Mouse (Mus musculus): Measurements from ENCODE around the gene Scaf1. TPM values are rescaled to one million over a fixed set of nuclear protein-coding genes. Genes with fewer than 3 reads are reported as not detected.

The Scaf1 gene
- polyA plus RNA-seq, 1 experiment from 2014 or later: 40.5 TPM

GRCm38 (mm10) chr7:44953561-44953960, 62.6 kb downstream of the Scaf1 start:
- H3K4me1 ChIP-seq: peaks cover 24% of the 10 kb centered on the region
- H3K27me3 ChIP-seq (ENCODE audit: insufficient read depth, poor library complexity, severe bottlenecking): peaks cover 42% of the 10 kb centered on the region
- H3K27ac ChIP-seq: no peak overlapping the region
- no peak for DNase-seq (ENCODE audit: low spot score)
- no peak overlapping the region for H3K4me3 ChIP-seq
- no peaks in the 10 kb centered on the region for H3K9me3 ChIP-seq
- no peaks in the 10 kb centered on the region for H3K36me3 ChIP-seq
- 51% methylated on average over 14 of the region's 14 CpGs for WGBS

Small RNAs within 50 kb of the gene (microRNA-seq; reads per million reads assigned to microRNA genes)
- gene Mir7054: 1.0 reads per million

Other genes starting within 250 kb of the Scaf1 start
- gene Nup62, start 200.3 kb downstream of the Scaf1 start, polyA plus RNA-seq (2016; fragmentation: Nextera tagmentation; extraction: Ambion mirVana): 128 and 132 TPM in 2 replicates
- gene Il4i1, start 200.0 kb downstream of the Scaf1 start, polyA plus RNA-seq (2016; fragmentation: Nextera tagmentation; extraction: Ambion mirVana): 0.41 and 1.3 TPM in 2 replicates
- gene Atf5, start 199.7 kb downstream of the Scaf1 start, polyA plus RNA-seq (2016; fragmentation: Nextera tagmentation; extraction: Ambion mirVana): 1.7 and 3.3 TPM in 2 replicates
- gene Akt1s1, start 167.4 kb downstream of the Scaf1 start, polyA plus RNA-seq (2016; fragmentation: Nextera tagmentation; extraction: Ambion mirVana): 102 and 103 TPM in 2 replicates
- 56.9 and 67.3 TPM in 2 replicates for gene Tbc1d17, start 167.3 kb downstream of the Scaf1 start, polyA plus RNA-seq (2016; fragmentation: Nextera tagmentation; extraction: Ambion mirVana)
- 28.5 and 29.7 TPM in 2 replicates for gene Pnkp, start 159.2 kb downstream of the Scaf1 start, polyA plus RNA-seq (2016; fragmentation: Nextera tagmentation; extraction: Ambion mirVana)
- 258 and 316 TPM in 2 replicates for gene Ptov1, start 146.6 kb downstream of the Scaf1 start, polyA plus RNA-seq (2016; fragmentation: Nextera tagmentation; extraction: Ambion mirVana)
- 90.5 and 95.6 TPM in 2 replicates for gene Med25, start 123.7 kb downstream of the Scaf1 start, polyA plus RNA-seq (2016; fragmentation: Nextera tagmentation; extraction: Ambion mirVana)
- 14.2 and 14.9 TPM in 2 replicates for gene Fuz, start 120.3 kb downstream of the Scaf1 start, polyA plus RNA-seq (2016; fragmentation: Nextera tagmentation; extraction: Ambion mirVana)
- 73.9 and 82.1 TPM in 2 replicates for gene Ap2a1, start 86.9 kb downstream of the Scaf1 start, polyA plus RNA-seq (2016; fragmentation: Nextera tagmentation; extraction: Ambion mirVana)
- 0.25 TPM in 1 of 2 replicates, not detected in the other for gene Tsks, start 73.2 kb downstream of the Scaf1 start, polyA plus RNA-seq (2016; fragmentation: Nextera tagmentation; extraction: Ambion mirVana)
- 11.7 and 19.1 TPM in 2 replicates for gene Cpt1c, start 41.5 kb downstream of the Scaf1 start, polyA plus RNA-seq (2016; fragmentation: Nextera tagmentation; extraction: Ambion mirVana)
- gene Prmt1, start 29.8 kb downstream of the Scaf1 start, polyA plus RNA-seq (2016; fragmentation: Nextera tagmentation; extraction: Ambion mirVana): 563 and 740 TPM in 2 replicates
- gene Irf3, start 18.7 kb downstream of the Scaf1 start, polyA plus RNA-seq (2016; fragmentation: Nextera tagmentation; extraction: Ambion mirVana): 61.8 and 71.1 TPM in 2 replicates
- 44.9 and 57.9 TPM in 2 replicates for gene Bcl2l12, start 17.7 kb downstream of the Scaf1 start, polyA plus RNA-seq (2016; fragmentation: Nextera tagmentation; extraction: Ambion mirVana)
- 50.5 and 57.5 TPM in 2 replicates for gene Rras, start 1.6 kb upstream of the Scaf1 start, polyA plus RNA-seq (2016; fragmentation: Nextera tagmentation; extraction: Ambion mirVana)
- gene Prr12, start 36.5 kb upstream of the Scaf1 start, polyA plus RNA-seq (2016; fragmentation: Nextera tagmentation; extraction: Ambion mirVana): 8.8 and 13.3 TPM in 2 replicates
- gene Nosip, start 46.1 kb upstream of the Scaf1 start, polyA plus RNA-seq (2016; fragmentation: Nextera tagmentation; extraction: Ambion mirVana): 59.9 and 65.2 TPM in 2 replicates
- gene Prrg2, start 46.3 kb upstream of the Scaf1 start, polyA plus RNA-seq (2016; fragmentation: Nextera tagmentation; extraction: Ambion mirVana): 15.0 and 16.8 TPM in 2 replicates
- 270 and 314 TPM in 2 replicates for gene Rcn3, start 75.9 kb upstream of the Scaf1 start, polyA plus RNA-seq (2016; fragmentation: Nextera tagmentation; extraction: Ambion mirVana)
- gene Fcgrt, start 87.5 kb upstream of the Scaf1 start, polyA plus RNA-seq (2016; fragmentation: Nextera tagmentation; extraction: Ambion mirVana): 7.8 and 10.2 TPM in 2 replicates
- 1,266 and 1,534 TPM in 2 replicates for gene Rps11, start 108.1 kb upstream of the Scaf1 start, polyA plus RNA-seq (2016; fragmentation: Nextera tagmentation; extraction: Ambion mirVana)
- gene Rpl13a, start 112.4 kb upstream of the Scaf1 start, polyA plus RNA-seq (2016; fragmentation: Nextera tagmentation; extraction: Ambion mirVana): 873 and 1,060 TPM in 2 replicates
- gene Gm45713, start 119.9 kb upstream of the Scaf1 start, polyA plus RNA-seq (2016; fragmentation: Nextera tagmentation; extraction: Ambion mirVana): 0.36 and 0.58 TPM in 2 replicates
- gene Flt3l, start 120.1 kb upstream of the Scaf1 start, polyA plus RNA-seq (2016; fragmentation: Nextera tagmentation; extraction: Ambion mirVana): 2.5 and 3.1 TPM in 2 replicates
- gene Pih1d1, start 137.9 kb upstream of the Scaf1 start, polyA plus RNA-seq (2016; fragmentation: Nextera tagmentation; extraction: Ambion mirVana): 97.8 and 102 TPM in 2 replicates
- 45.2 and 45.7 TPM in 2 replicates for gene Aldh16a1, start 138.2 kb upstream of the Scaf1 start, polyA plus RNA-seq (2016; fragmentation: Nextera tagmentation; extraction: Ambion mirVana)
- gene Slc17a7, start 147.6 kb upstream of the Scaf1 start, polyA plus RNA-seq (2016; fragmentation: Nextera tagmentation; extraction: Ambion mirVana): 0.76 and 1.4 TPM in 2 replicates
- not detected in 2 replicates for gene Gfy, start 163.2 kb upstream of the Scaf1 start, polyA plus RNA-seq (2016; fragmentation: Nextera tagmentation; extraction: Ambion mirVana)
- gene Pth2, start 164.6 kb upstream of the Scaf1 start, polyA plus RNA-seq (2016; fragmentation: Nextera tagmentation; extraction: Ambion mirVana): 0.41 TPM in 1 of 2 replicates, not detected in the other
- gene Ccdc155, start 188.5 kb upstream of the Scaf1 start, polyA plus RNA-seq (2016; fragmentation: Nextera tagmentation; extraction: Ambion mirVana): 0.69 and 0.88 TPM in 2 replicates
- 1.2 and 1.9 TPM in 2 replicates for gene Dkkl1, start 195.8 kb upstream of the Scaf1 start, polyA plus RNA-seq (2016; fragmentation: Nextera tagmentation; extraction: Ambion mirVana)
- 161 and 210 TPM in 2 replicates for gene Tead2, start 199.4 kb upstream of the Scaf1 start, polyA plus RNA-seq (2016; fragmentation: Nextera tagmentation; extraction: Ambion mirVana)
- gene Cd37, start 222.8 kb upstream of the Scaf1 start, polyA plus RNA-seq (2016; fragmentation: Nextera tagmentation; extraction: Ambion mirVana): 1.5 and 2.3 TPM in 2 replicates
- gene Slc6a16, start 224.7 kb upstream of the Scaf1 start, polyA plus RNA-seq (2016; fragmentation: Nextera tagmentation; extraction: Ambion mirVana): 0.50 and 0.83 TPM in 2 replicates